Mouse (Mus musculus) heart, adult 2 months (tissue): ENCODE data around the gene Fam241a. TPM values are rescaled to one million over a fixed set of nuclear protein-coding genes. Genes with fewer than 3 reads are reported as not detected.

Experiments
- DNase-seq, 2 experiments: peaks; one replicate each; pipeline ENCODE4 v3.0.0; 2021
- H3K27ac ChIP-seq: fragments of 200-600 bp; 2 replicates; pipeline ENCODE4 v1.8.1; 2022
- H3K27me3 ChIP-seq: fragments of 200-500 bp; 2 replicates; pipeline ENCODE4 v1.6.1; 2012; ENCODE audit warnings: mild to moderate bottlenecking, low read length, inconsistent platforms, mixed read lengths; ENCODE audit not compliant: control insufficient read depth, insufficient read depth
- H3K36me3 ChIP-seq: fragments of 200-500 bp; 2 replicates; pipeline ENCODE4 v1.6.1; 2012; ENCODE audit warnings: low read length, inconsistent platforms; ENCODE audit not compliant: control insufficient read depth, insufficient read depth
- H3K4me1 ChIP-seq: fragments of 200-500 bp; 2 replicates; pipeline ENCODE4 v1.6.1; 2011; ENCODE audit warnings: low read length; ENCODE audit not compliant: control insufficient read depth, insufficient read depth
- H3K4me3 ChIP-seq: fragments of 200-600 bp; 2 replicates; pipeline ENCODE4 v1.8.1; 2022
- H3K79me2 ChIP-seq: fragments of 200-500 bp; replicated peaks from 2 replicates; pipeline ENCODE4 v1.6.1; 2012; ENCODE audit warnings: mild to moderate bottlenecking, inconsistent platforms, low read length, moderate library complexity, mixed read lengths; ENCODE audit not compliant: control insufficient read depth, insufficient read depth
- H3K9ac ChIP-seq: fragments of 200-500 bp; 2 replicates; pipeline ENCODE4 v1.6.1; 2012; ENCODE audit warnings: low read depth, mild to moderate bottlenecking, control low read depth, inconsistent platforms, low read length, mixed read lengths
- CTCF ChIP-seq: fragments of 200-600 bp; IDR thresholded peaks from 2 replicates; pipeline ENCODE4 v1.8.1; 2022; ENCODE audit warnings: antibody characterized with exemption, mild to moderate bottlenecking, moderate library complexity
- EP300 ChIP-seq: fragments of 200-500 bp; IDR thresholded peaks from 2 replicates; pipeline ENCODE4 v1.6.1; 2011; ENCODE audit warnings: low read depth, low read length, control low read depth; ENCODE audit not compliant: insufficient read depth
- POLR2A ChIP-seq: fragments of 200-500 bp; IDR thresholded peaks from 2 replicates; pipeline ENCODE4 v1.6.1; 2011; ENCODE audit warnings: mild to moderate bottlenecking, low read depth, low read length, control low read depth; ENCODE audit not compliant: insufficient read depth
- WGBS: fragments of 180-500 bp; shearing (Covaris S2); methylation state at CpG from one replicate; pipeline ENCODE4 v1.1.7; 2018; 5-methylcytosine and 5-hydroxymethylcytosine counted together
- intact Hi-C: fragments of 180-260 bp; cut with DNase I; formaldehyde crosslinking; loops from one replicate; pipeline ENCODE4 v1.15.1; 2025
- polyA plus RNA-seq: library from polyadenylated mRNA; depleted of rRNA; stranded (reverse); fragments of >200 nt; gene quantifications from 2 replicates; pipeline ENCODE4 v1.2.3, GENCODE M21; 2012
- total RNA-seq, 2 experiments: library from RNA; stranded (reverse); gene quantifications; 2 replicates each; pipeline ENCODE4 v1.2.3; 2021

The Fam241a gene
- total and polyA plus RNA-seq, 3 experiments: 1.3 to 4.2 (median 3.6) TPM

DNA sequence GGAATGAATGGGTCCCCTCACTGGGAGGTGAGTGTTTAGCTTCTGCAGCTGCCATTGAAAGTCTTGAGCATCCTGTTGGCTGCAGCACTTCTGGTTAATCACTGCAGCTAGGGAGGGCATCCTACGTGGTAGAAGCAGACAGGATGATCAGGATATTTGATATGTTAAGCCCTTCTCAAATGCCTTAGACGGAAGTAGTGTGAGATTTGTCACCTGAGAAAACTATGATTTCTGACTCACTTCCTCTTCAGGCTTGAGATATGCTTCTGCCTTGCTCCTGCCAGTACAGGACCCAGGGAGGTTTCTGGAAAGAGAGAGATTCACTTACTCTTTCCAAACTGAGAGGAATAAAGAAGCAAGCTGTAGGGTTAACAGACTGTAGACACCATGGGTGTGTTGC is 27.1 kb upstream of the Fam241a start:
- Histone ChIP-seq H3K4me1 (no peaks in the 10 kb centered on the region), H3K9ac (no peak overlapping the region), H3K36me3 (no peaks in the 10 kb centered on the region), H3K27me3 (no peaks in the 10 kb centered on the region), H3K4me3 (no peak overlapping the region), H3K27ac (no peak overlapping the region), H3K79me2 (no peaks in the 10 kb centered on the region)
- DNase-seq: no peak
- 38% methylated on average over 2 of the region's 2 CpGs for WGBS
- TF ChIP-seq EP300 (no peak), POLR2A (no peak), CTCF (no peak)
- intact Hi-C loops: no loop called here

DNA sequence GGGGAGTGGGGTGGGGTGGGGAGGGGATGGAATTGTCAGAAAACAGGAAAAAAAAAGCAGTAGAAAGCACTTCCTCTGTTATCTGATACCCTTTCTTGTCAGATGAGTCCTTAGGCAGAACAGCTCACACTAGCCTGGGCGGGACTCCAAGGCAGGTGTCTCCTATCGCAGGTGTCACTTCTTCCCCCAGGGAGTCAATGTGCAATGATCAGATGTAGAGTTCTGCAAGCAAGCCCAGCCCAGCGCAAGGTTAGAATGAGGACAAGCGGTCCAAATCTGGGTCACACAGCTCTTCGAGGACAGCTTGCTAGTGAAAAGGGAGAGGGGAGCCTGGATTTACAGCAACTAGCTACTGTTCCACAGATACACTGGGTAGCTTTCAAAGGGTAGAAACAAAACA is 26.0 kb upstream of the Fam241a start:
- TF ChIP-seq POLR2A: no peak
- no peak for TF ChIP-seq EP300
- TF ChIP-seq CTCF: no peak
- Histone ChIP-seq H3K36me3 (no peaks in the 10 kb centered on the region), H3K9ac (no peak overlapping the region), H3K79me2 (no peaks in the 10 kb centered on the region), H3K27me3 (no peaks in the 10 kb centered on the region), H3K4me3 (no peak overlapping the region), H3K27ac (no peak overlapping the region), H3K4me1 (no peaks in the 10 kb centered on the region)
- WGBS: 79% methylated on average over 5 of the region's 5 CpGs
- intact Hi-C loops: no loop called here
- no peak for DNase-seq

DNA sequence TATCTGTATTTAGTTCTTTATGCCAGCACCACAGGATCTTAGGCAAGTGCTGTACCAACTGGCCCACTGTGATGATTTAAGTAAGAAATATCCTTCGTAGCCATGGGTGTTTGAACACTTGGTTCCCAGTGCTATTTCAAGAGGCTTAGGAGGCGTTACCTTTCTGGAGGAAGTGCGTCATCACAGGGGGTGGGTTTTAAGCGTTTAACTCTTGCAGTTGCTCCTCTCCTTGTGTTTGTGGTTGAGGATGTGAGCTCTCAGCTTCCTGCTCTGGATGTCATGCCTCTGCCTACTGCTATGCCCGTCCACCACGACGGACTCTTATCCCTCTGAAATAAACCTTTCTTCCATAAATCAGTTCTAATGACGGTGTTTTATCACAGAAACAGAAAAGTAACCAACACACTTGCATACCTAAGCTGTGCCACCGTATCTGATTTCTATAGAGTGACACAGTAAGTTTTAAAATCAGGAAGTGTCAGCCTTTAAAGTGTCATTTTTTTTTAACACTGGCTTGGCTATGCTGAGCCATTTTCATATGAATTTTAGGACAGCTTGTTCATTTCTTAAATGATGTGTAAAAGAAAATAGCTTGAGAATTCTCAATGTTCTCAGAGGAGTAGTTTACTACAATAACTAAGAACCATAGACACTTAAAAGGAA is 22.0 kb upstream of the Fam241a start:
- no peaks in the 10 kb centered on the region for H3K79me2 ChIP-seq
- no peak overlapping the region for H3K9ac ChIP-seq
- intact Hi-C loops: no loop called here
- H3K27ac ChIP-seq: no peak overlapping the region
- no peaks in the 10 kb centered on the region for H3K27me3 ChIP-seq
- 75% methylated on average over 9 of the region's 9 CpGs for WGBS
- DNase-seq: no peak
- H3K4me1 ChIP-seq: no peaks in the 10 kb centered on the region
- TF ChIP-seq POLR2A (no peak), CTCF (no peak), EP300 (no peak)
- no peak overlapping the region for H3K4me3 ChIP-seq
- no peaks in the 10 kb centered on the region for H3K36me3 ChIP-seq

DNA sequence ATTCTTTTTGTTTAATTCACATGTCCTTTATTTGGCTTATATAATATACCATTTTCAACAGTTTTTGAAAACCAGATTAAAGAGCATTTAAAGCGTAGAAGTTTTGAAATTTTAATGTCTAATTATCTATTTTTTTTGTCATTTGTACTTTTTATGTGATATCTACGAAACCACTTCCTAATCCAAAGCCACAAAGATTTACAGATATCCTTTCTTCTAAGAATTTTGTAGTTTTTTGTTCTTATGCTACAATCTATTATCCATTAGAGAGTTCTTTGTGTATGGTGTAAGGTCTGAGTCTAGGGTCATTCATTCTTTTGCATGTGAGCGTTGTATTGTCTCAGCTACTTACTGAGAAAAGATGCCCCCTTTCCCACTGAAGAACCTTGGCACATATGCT is 21.4 kb upstream of the Fam241a start:
- Histone ChIP-seq H3K36me3 (no peaks in the 10 kb centered on the region), H3K79me2 (no peaks in the 10 kb centered on the region), H3K4me1 (no peaks in the 10 kb centered on the region), H3K9ac (no peak overlapping the region), H3K27ac (no peak overlapping the region), H3K27me3 (no peaks in the 10 kb centered on the region), H3K4me3 (no peak overlapping the region)
- 89% methylated on average over 3 of the region's 3 CpGs for WGBS
- DNase-seq: no peak
- intact Hi-C loops: no loop called here
- TF ChIP-seq POLR2A (no peak), CTCF (no peak), EP300 (no peak)

DNA sequence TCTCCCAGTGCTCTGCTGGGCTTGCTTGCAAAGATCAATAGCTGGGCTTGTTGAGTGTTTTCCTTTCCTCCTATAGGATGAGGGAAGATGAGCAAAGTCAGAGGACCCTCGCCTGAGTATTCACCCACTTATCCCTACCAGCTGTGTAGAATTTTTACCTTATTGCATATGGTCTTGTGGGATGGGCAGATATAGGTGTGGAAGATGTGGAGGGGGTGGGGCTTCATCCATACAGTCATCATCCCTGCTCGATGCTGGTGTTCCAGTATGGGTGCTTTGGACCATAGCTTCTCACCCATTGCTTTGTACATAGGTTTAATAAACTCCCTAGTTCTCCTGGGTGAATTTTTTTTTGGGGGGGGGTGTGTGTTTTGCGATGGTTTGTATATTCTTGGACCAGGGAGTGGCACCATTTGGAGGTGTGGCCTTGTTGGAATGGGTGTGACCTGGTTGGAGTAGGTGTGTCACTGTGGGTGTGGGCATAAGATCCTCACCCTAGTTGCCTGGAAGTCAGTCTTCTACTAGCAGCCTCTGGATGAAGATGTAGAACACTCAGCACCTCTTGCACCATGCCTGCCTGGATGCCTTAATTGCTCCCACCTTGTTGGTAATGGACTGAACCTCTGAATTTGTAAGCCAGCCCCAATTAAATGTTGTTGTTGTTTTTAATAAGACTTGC is 19.7 kb upstream of the Fam241a start:
- H3K27me3 ChIP-seq: no peaks in the 10 kb centered on the region
- H3K4me3 ChIP-seq: no peak overlapping the region
- H3K4me1 ChIP-seq: no peaks in the 10 kb centered on the region
- no peak for DNase-seq
- intact Hi-C loops: no loop called here
- no peak overlapping the region for H3K27ac ChIP-seq
- no peak overlapping the region for H3K9ac ChIP-seq
- TF ChIP-seq CTCF: no peak
- no peak for TF ChIP-seq POLR2A
- TF ChIP-seq EP300: no peak
- WGBS: 85% methylated on average over 3 of the region's 3 CpGs
- H3K36me3 ChIP-seq: no peaks in the 10 kb centered on the region
- no peaks in the 10 kb centered on the region for H3K79me2 ChIP-seq

DNA sequence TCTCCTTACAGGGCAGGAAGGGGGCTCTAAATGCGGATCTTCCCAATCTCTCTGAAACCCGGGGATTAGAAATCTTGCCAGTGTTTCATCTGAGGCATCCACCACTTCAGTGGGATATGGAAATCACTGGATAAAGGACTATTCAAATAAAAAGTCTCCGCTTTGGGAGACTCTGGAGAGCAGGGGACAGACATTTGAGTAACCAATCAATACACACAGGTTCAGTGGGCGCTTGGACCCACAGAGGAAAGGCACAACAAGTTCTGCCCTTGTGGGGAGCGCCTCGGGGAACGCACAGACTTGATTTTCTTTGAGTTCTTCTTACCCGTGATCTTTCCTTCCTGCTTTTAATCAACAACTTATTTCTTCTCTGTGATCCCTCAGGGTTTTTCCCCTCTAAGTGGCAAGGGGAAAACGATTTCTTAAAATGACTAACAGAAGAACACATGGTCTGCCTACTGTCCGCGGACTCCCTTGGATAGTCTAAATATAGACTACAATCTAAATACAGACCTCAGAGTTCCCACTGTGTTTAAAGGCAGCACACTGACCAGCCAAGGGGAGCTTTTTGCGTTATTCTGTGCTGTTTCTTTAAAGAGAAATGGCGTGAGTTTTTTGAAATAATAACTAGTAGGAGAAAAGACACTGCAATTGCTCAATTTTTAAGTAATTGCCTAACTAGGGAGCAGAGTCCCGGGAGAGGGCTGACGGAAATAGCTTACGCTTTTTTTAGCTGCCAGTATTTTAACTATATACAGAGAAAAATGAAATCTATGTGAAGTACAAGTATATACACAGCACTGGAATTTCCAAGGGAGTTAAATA is 18.0 kb upstream of the Fam241a start:
- H3K4me3 ChIP-seq: peak overlapping the region; percentile 40
- WGBS: 18% methylated on average over 16 of the region's 16 CpGs
- H3K79me2 ChIP-seq: no peaks in the 10 kb centered on the region
- H3K27me3 ChIP-seq: no peaks in the 10 kb centered on the region
- no peaks in the 10 kb centered on the region for H3K36me3 ChIP-seq
- no peaks in the 10 kb centered on the region for H3K4me1 ChIP-seq
- intact Hi-C loops: loop anchor here (5.0 kb wide), 1 partner anchor 33 kb away; no protein-coding TSS in a partner anchor
- H3K9ac ChIP-seq: 0 out of 2 replicates have a peak overlapping the region, but pooled peaks have one; percentile 29
- TF ChIP-seq CTCF: no peak
- TF ChIP-seq EP300: no peak
- TF ChIP-seq POLR2A: 0 out of 2 replicates have a peak, but pooled peaks have one; percentile 32
- H3K27ac ChIP-seq: peak overlapping the region; percentile 79
- peak in 1 of 2 experiments; percentile 16 for DNase-seq
